Mouse (Mus musculus) ES-CJ7 (cell line): Measurements from ENCODE around the gene Tvp23b.

Source experiments
- DNase-seq: peaks from one replicate; pipeline ENCODE4 v3.0.0; 2011; ENCODE audit warnings: low read depth, low spot score

Tvp23b gene

GRCm38 (mm10) chr11:62879220-62880048, at the start of gene Tvp23b:
TSS of gene Tvp23b (plus strand) at chr11:62879455.
- DNase-seq, result peak; percentile 98

- no peak for DNase-seq
These were observed 48.9 kb upstream of the Tvp23b start for GRCm38 (mm10) chr11:62830387-62830786.

- no peak for DNase-seq
These were observed 47.3 kb upstream of the Tvp23b start for GRCm38 (mm10) chr11:62831906-62832305.

- DNase-seq, result no peak
These were observed 34.7 kb upstream of the Tvp23b start for GRCm38 (mm10) chr11:62844562-62844961.

GRCm38 (mm10) chr11:62845730-62846129, 33.5 kb upstream of the Tvp23b start:
- peak; percentile 97 for DNase-seq

- DNase-seq, result peak; percentile 58
These were observed 32.1 kb upstream of the Tvp23b start, which contains the start of gene Fbxw10 for GRCm38 (mm10) chr11:62846961-62847654. TSS of gene Fbxw10 (plus strand) at chr11:62847069.

- DNase-seq, result no peak
These were observed 31.5 kb upstream of the Tvp23b start for GRCm38 (mm10) chr11:62847655-62848191.

- DNase-seq, result no peak
These were observed 31.0 kb upstream of the Tvp23b start for GRCm38 (mm10) chr11:62848301-62848700.

GRCm38 (mm10) chr11:62851199-62851598, 28.1 kb upstream of the Tvp23b start:
- DNase-seq, result no peak

GRCm38 (mm10) chr11:62853334-62853733, 25.9 kb upstream of the Tvp23b start:
- no peak for DNase-seq

GRCm38 (mm10) chr11:62865562-62865961, 13.7 kb upstream of the Tvp23b start:
- DNase-seq, result no peak

- DNase-seq, result no peak
These were observed 12.6 kb upstream of the Tvp23b start for GRCm38 (mm10) chr11:62866685-62867084.

- no peak for DNase-seq
These were observed 10.1 kb upstream of the Tvp23b start for GRCm38 (mm10) chr11:62869201-62869600.

- no peak for DNase-seq
These were observed 9.4 kb upstream of the Tvp23b start for GRCm38 (mm10) chr11:62869715-62870371.

GRCm38 (mm10) chr11:62873479-62873878, 5.8 kb upstream of the Tvp23b start:
- DNase-seq, result no peak

- DNase-seq, result peak; percentile 62
These were observed 3.6 kb upstream of the Tvp23b start for GRCm38 (mm10) chr11:62875696-62876095.

GRCm38 (mm10) chr11:62876445-62876844, 2.8 kb upstream of the Tvp23b start:
- DNase-seq, result no peak

- no peak for DNase-seq
These were observed 1.9 kb upstream of the Tvp23b start for GRCm38 (mm10) chr11:62877391-62877790.

GRCm38 (mm10) chr11:62878728-62879127, 527 bp upstream of the Tvp23b start:
- DNase-seq, result no peak

GRCm38 (mm10) chr11:62883407-62883806, 4.2 kb downstream of the Tvp23b start:
- DNase-seq, result no peak

GRCm38 (mm10) chr11:62885323-62885722, 6.1 kb downstream of the Tvp23b start:
- DNase-seq, result no peak

- no peak for DNase-seq
These were observed 11.5 kb downstream of the Tvp23b start for GRCm38 (mm10) chr11:62890796-62891195.
